Mouse (Mus musculus) hindbrain, embryonic 13.5 days (tissue): ENCODE data around the gene Aarsd1. TPM values are rescaled to one million over a fixed set of nuclear protein-coding genes. Genes with fewer than 3 reads are reported as not detected.
"Not testable (repeated sequence)": the region's sequence is repeated elsewhere in the genome, so short reads cannot be mapped to it uniquely, and the experiment has no call there.

ENCODE experiments used
- ATAC-seq: fragments of 200-750 bp; cut with Nextera tagmentation; 2 replicates; pipeline ENCODE4 v1.8.0; 2017; ENCODE audit warnings: moderate TSS enrichment; ENCODE audit not compliant: low FRiP score
- H3K27ac ChIP-seq: fragments of 300-500 bp; sonication (generic); 2 replicates; pipeline ENCODE4 v1.5.1; 2015; ENCODE audit warnings: inconsistent platforms, mild to moderate bottlenecking, moderate library complexity
- H3K27me3 ChIP-seq: fragments of 300-500 bp; sonication (generic); 2 replicates; pipeline ENCODE4 v1.6.1; 2015; ENCODE audit warnings: mild to moderate bottlenecking, inconsistent platforms
- H3K36me3 ChIP-seq: fragments of 300-500 bp; sonication (generic); 2 replicates; pipeline ENCODE4 v1.6.1; 2015; ENCODE audit warnings: mild to moderate bottlenecking, inconsistent platforms
- H3K4me1 ChIP-seq: fragments of 300-500 bp; sonication (generic); replicated peaks from 2 replicates; pipeline ENCODE4 v1.6.1; 2015; ENCODE audit warnings: inconsistent platforms
- H3K4me2 ChIP-seq: fragments of 300-500 bp; sonication (generic); 2 replicates; pipeline ENCODE4 v1.6.1; 2015; ENCODE audit warnings: inconsistent platforms, mild to moderate bottlenecking, moderate library complexity
- H3K4me3 ChIP-seq: fragments of 300-500 bp; sonication (generic); 2 replicates; pipeline ENCODE4 v1.5.1; 2015; ENCODE audit warnings: mild to moderate bottlenecking, inconsistent platforms
- H3K9ac ChIP-seq: fragments of 300-500 bp; sonication (generic); 2 replicates; pipeline ENCODE4 v1.6.1; 2015; ENCODE audit warnings: mild to moderate bottlenecking, inconsistent platforms
- H3K9me3 ChIP-seq: fragments of 300-500 bp; sonication (generic); 2 replicates; pipeline ENCODE4 v1.6.1; 2016; ENCODE audit warnings: inconsistent platforms
- WGBS: fragments of 180-500 bp; shearing (Covaris S2); methylation state at CpG from one replicate; pipeline ENCODE4 v1.1.7; 2015; 5-methylcytosine and 5-hydroxymethylcytosine counted together
- polyA plus RNA-seq: library from polyadenylated mRNA; unstranded; fragments of >200 nt; fragmentation: Nextera tagmentation; extraction: Ambion mirVana; gene quantifications from 2 replicates; pipeline ENCODE4 v1.2.1, GENCODE M21; 2015

Aarsd1 gene
- polyA plus RNA-seq, 1 experiment from 2014 or later: 96.2 TPM

- no peaks in the 10 kb centered on the region for H3K9me3 ChIP-seq
- H3K27me3 ChIP-seq: no peaks in the 10 kb centered on the region
- H3K9ac ChIP-seq: no peak overlapping the region
- peaks cover 11% of the 10 kb centered on the region for H3K4me1 ChIP-seq
- H3K36me3 ChIP-seq: peaks cover 65% of the 10 kb centered on the region
- H3K27ac ChIP-seq: no peak overlapping the region
- no peak for ATAC-seq
- H3K4me2 ChIP-seq: no peak overlapping the region
- WGBS: 89% methylated on average over 9 of the region's 9 CpGs
- no peak overlapping the region for H3K4me3 ChIP-seq
Observed at GRCm38 (mm10) chr11:101457631-101458030, 40.2 kb upstream of the Aarsd1 start.

- Histone ChIP-seq H3K4me1 (0 out of 2 replicates have a peak, but pooled peaks cover 5% of the 10 kb centered on the region), H3K27ac (no peak overlapping the region), H3K4me2 (no peak overlapping the region), H3K36me3 (peaks cover 46% of the 10 kb centered on the region), H3K4me3 (no peak overlapping the region), H3K27me3 (no peaks in the 10 kb centered on the region), H3K9ac (no peak overlapping the region; the same call in 1 of the 2 replicates), H3K9me3 (no peaks in the 10 kb centered on the region)
- no peak for ATAC-seq
- 90% methylated on average over 7 of the region's 7 CpGs for WGBS
Observed at GRCm38 (mm10) chr11:101455627-101456026, 38.2 kb upstream of the Aarsd1 start.

GRCm38 (mm10) chr11:101454702-101455101, 37.3 kb upstream of the Aarsd1 start:
- Histone ChIP-seq H3K4me2 (no peak overlapping the region), H3K9ac (no peak overlapping the region), H3K36me3 (peaks cover 37% of the 10 kb centered on the region), H3K27ac (peak overlapping the region; percentile 48; the same call in 1 of the 2 replicates), H3K27me3 (no peaks in the 10 kb centered on the region), H3K4me3 (no peak overlapping the region), H3K9me3 (no peaks in the 10 kb centered on the region), H3K4me1 (0 out of 2 replicates have a peak, but pooled peaks cover 5% of the 10 kb centered on the region)
- ATAC-seq: 0 out of 2 replicates have a peak, but pooled peaks have one; percentile 17
- WGBS: 41% methylated on average over 6 of the region's 6 CpGs

GRCm38 (mm10) chr11:101452093-101452774, 34.8 kb upstream of the Aarsd1 start:
- Histone ChIP-seq H3K36me3 (peaks cover 12% of the 10 kb centered on the region), H3K27me3 (no peaks in the 10 kb centered on the region), H3K9me3 (no peaks in the 10 kb centered on the region), H3K4me2 (no peak overlapping the region), H3K9ac (no peak overlapping the region), H3K27ac (no peak overlapping the region), H3K4me1 (0 out of 2 replicates have a peak, but pooled peaks cover 5% of the 10 kb centered on the region), H3K4me3 (no peak overlapping the region)
- no peak for ATAC-seq
- 77% methylated on average over 10 of the region's 10 CpGs for WGBS

- H3K27ac ChIP-seq: no peak overlapping the region
- WGBS: 93% methylated on average over 10 of the region's 10 CpGs
Observed at GRCm38 (mm10) chr11:101451536-101451935, 34.1 kb upstream of the Aarsd1 start.

GRCm38 (mm10) chr11:101450394-101450793, 33.0 kb upstream of the Aarsd1 start:
- H3K36me3 ChIP-seq: peaks cover 8% of the 10 kb centered on the region
- WGBS: 84% methylated on average over 3 of the region's 3 CpGs

More at GRCm38 (mm10) chr11:101451536-101451935, 34.1 kb upstream of the Aarsd1 start:
- Histone ChIP-seq H3K4me2 (no peak overlapping the region), H3K4me1 (0 out of 2 replicates have a peak, but pooled peaks cover 5% of the 10 kb centered on the region), H3K9ac (no peak overlapping the region), H3K4me3 (no peak overlapping the region), H3K27me3 (no peaks in the 10 kb centered on the region), H3K9me3 (no peaks in the 10 kb centered on the region), H3K36me3 (peaks cover 5% of the 10 kb centered on the region)
- no peak for ATAC-seq

GRCm38 (mm10) chr11:101449596-101449995, 32.2 kb upstream of the Aarsd1 start:
- H3K27me3 ChIP-seq, H3K9me3 ChIP-seq, H3K9ac ChIP-seq, ATAC-seq, H3K27ac ChIP-seq, H3K4me3 ChIP-seq, H3K4me2 ChIP-seq, H3K4me1 ChIP-seq: not testable (repeated sequence)
- peaks cover 15% of the 10 kb centered on the region for H3K36me3 ChIP-seq
- WGBS: 85% methylated on average over 4 of the region's 4 CpGs

More at GRCm38 (mm10) chr11:101450394-101450793, 33.0 kb upstream of the Aarsd1 start:
- Histone ChIP-seq H3K4me3 (no peak overlapping the region), H3K4me2 (no peak overlapping the region), H3K27me3 (no peaks in the 10 kb centered on the region), H3K27ac (no peak overlapping the region), H3K9ac (no peak overlapping the region), H3K9me3 (no peaks in the 10 kb centered on the region), H3K4me1 (0 out of 2 replicates have a peak, but pooled peaks cover 5% of the 10 kb centered on the region)
- no peak for ATAC-seq

GRCm38 (mm10) chr11:101448899-101449298, 31.5 kb upstream of the Aarsd1 start:
- Histone ChIP-seq H3K4me1 (peaks cover 10% of the 10 kb centered on the region), H3K4me3 (no peak overlapping the region)

GRCm38 (mm10) chr11:101448274-101448746, 30.9 kb upstream of the Aarsd1 start, which contains the start of gene Ifi35:
Ifi35 (plus strand) TSS chr11:101448407.
- Histone ChIP-seq H3K4me3 (peak within 1 kb of the TSS; percentile 21; the same call in 1 of the 2 replicates), H3K27ac (no peak within 1 kb of the TSS), H3K4me2 (no peak within 1 kb of the TSS), H3K4me1 (peaks cover 16% of the 10 kb centered on the region), H3K36me3 (peaks cover 27% of the 10 kb centered on the region), H3K27me3 (no peaks in the 10 kb centered on the region), H3K9me3 (no peaks in the 10 kb centered on the region), H3K9ac (no peak within 1 kb of the TSS)
- WGBS: 41% methylated on average over 10 of the region's 10 CpGs
- ATAC-seq: no peak

More at GRCm38 (mm10) chr11:101448899-101449298, 31.5 kb upstream of the Aarsd1 start:
- no peak for ATAC-seq
- H3K27ac ChIP-seq: no peak overlapping the region
- WGBS: 84% methylated on average over 4 of the region's 4 CpGs
- no peaks in the 10 kb centered on the region for H3K9me3 ChIP-seq
- no peak overlapping the region for H3K9ac ChIP-seq
- peaks cover 22% of the 10 kb centered on the region for H3K36me3 ChIP-seq
- no peaks in the 10 kb centered on the region for H3K27me3 ChIP-seq
- H3K4me2 ChIP-seq: no peak overlapping the region

GRCm38 (mm10) chr11:101447786-101448185, 30.4 kb upstream of the Aarsd1 start:
- no peak for ATAC-seq
- Histone ChIP-seq H3K27me3 (no peaks in the 10 kb centered on the region), H3K27ac (no peak overlapping the region), H3K9ac (no peak overlapping the region), H3K4me2 (no peak overlapping the region), H3K9me3 (no peaks in the 10 kb centered on the region), H3K4me3 (no peak overlapping the region), H3K36me3 (peaks cover 27% of the 10 kb centered on the region), H3K4me1 (peaks cover 21% of the 10 kb centered on the region)
- WGBS: 92% methylated on average over 5 of the region's 5 CpGs

GRCm38 (mm10) chr11:101446860-101447259, 29.4 kb upstream of the Aarsd1 start:
- not testable (repeated sequence) for H3K9me3 ChIP-seq, H3K27ac ChIP-seq, H3K27me3 ChIP-seq, ATAC-seq, H3K4me2 ChIP-seq, H3K4me3 ChIP-seq, H3K9ac ChIP-seq
- Histone ChIP-seq H3K4me1 (peaks cover 21% of the 10 kb centered on the region), H3K36me3 (peaks cover 27% of the 10 kb centered on the region)
- 86% methylated on average over 8 of the region's 8 CpGs for WGBS

- H3K27me3 ChIP-seq: no peaks in the 10 kb centered on the region
Observed at GRCm38 (mm10) chr11:101446319-101446718, 28.9 kb upstream of the Aarsd1 start.

More at GRCm38 (mm10) chr11:101446319-101446718, 28.9 kb upstream of the Aarsd1 start:
- H3K27ac ChIP-seq: no peak overlapping the region
- H3K9ac ChIP-seq: no peak overlapping the region
- no peak for ATAC-seq
- H3K4me3 ChIP-seq: no peak overlapping the region
- peaks cover 27% of the 10 kb centered on the region for H3K36me3 ChIP-seq
- no peak overlapping the region for H3K4me2 ChIP-seq
- H3K9me3 ChIP-seq: no peaks in the 10 kb centered on the region
- 89% methylated on average over 1 of the region's 1 CpGs for WGBS
- H3K4me1 ChIP-seq: peaks cover 21% of the 10 kb centered on the region
